Mouse (Mus musculus) layer of hippocampus, postnatal 14 days (tissue): ENCODE measurements around the gene Dzank1. TPM values are rescaled to one million over a fixed set of nuclear protein-coding genes. Genes with fewer than 3 reads are reported as not detected.

Experiments used
- DNase-seq, 2 experiments: peaks; one replicate each; pipeline ENCODE4 v3.0.0; 2021 to 2022; ENCODE audit warnings: low spot score in 2 of 2, mixed read lengths in 1 of 2
- total RNA-seq, 2 experiments: library from RNA; stranded (reverse); gene quantifications; 2 replicates each; pipeline ENCODE4 v1.2.3; 2021

Gene Dzank1
- total RNA-seq, 2 experiments from 2014 or later: 107 to 108 TPM

DNA sequence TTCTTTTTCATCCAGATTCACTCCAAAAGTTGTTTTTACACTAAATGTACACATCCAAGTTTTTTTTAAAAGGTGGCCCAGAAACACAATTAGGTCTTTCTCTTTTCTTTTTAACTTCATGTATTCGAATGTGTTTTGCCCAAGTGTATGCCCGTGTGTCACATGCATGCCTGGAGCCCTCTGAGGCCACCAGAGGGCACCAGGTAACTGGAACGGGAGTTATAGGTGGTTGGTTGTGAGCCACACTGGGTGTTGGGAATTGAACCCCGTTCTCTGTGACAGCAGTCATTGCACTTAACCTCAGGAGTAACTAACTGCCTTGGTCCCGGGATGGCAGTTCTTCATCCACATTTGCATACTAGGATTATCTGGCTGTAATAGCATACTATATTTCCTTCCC is 60.0 kb downstream of the Dzank1 start:
- DNase-seq: no peak

DNA sequence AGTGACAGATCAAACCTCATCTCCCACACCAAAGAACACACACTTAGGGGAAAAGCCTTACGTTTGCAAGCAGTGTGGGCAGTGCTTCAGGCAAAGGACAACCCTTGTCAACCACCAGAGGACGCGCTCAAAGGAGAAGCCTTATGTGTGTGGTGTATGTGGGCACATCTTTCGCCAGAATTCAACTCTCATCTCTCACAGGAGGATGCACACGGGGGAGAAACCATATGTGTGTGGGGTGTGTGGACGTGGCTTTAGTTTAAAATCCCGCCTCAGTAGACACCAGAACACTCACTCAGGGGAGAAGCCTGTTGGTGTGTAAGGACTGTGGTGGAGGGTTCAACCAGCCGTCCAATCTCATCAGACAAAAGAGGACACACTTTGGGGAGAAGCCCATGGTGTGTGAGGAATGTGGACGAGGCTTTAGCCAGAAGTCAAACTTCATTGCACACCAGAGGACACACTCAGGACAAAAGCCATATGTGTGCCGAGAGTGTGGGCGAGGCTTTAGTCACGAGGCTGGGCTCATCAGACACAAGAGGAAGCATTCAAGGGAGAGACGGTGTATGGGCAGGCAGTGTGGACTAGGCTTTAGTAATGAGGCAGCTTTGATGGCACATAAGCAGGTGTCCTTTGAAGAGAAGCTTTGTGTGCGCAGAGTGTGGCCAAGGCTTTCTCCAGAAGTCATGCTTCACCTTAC is 61.2 kb downstream of the Dzank1 start:
- DNase-seq: no peak

DNA sequence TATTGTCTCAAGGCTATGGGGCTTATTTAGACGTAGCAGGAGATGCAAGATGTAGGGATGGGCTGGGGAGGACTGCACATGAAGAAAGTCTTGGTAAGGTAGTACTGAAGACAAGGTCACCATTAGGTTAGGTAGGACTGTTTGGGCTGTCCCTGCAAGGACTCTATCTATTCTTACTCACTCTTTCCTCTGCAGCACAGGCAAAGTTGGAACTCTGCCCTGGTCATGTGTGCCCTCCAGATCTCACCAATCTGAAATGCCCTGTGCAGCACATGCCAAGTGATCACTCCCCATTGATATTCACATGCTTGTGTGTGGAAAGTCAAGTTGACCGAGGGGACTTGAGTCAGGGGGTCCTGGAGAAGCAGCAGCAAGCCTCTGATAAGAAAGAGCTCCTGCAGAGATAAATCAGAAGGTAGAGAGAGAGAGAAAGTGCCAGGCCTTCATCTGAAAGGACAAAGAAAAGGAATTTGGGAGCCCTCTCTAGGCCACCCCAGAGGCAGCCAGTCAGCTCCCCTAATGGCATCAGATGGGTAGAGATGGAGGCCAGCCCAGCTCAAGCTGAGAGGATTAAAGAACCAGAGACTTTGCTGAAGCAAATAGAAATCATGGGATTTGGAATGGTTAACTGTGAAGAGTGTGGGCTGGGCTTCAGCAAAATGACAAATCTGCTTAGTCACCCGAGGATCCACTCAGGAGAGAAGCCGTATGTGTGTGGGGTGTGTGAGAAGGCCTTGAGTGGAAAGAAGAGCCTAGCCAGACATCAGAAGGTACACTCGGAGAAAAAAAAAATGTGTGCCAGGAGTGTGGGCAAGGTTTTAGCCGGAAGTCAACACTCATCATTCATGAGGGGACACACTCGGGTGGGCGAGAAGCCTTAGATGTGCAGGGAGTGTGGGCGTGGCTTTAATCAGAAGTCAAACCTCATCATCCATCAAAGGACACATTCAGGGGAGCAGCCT is 62.1 kb downstream of the Dzank1 start:
- DNase-seq: peak in 1 of 2 experiments; percentile 36

DNA sequence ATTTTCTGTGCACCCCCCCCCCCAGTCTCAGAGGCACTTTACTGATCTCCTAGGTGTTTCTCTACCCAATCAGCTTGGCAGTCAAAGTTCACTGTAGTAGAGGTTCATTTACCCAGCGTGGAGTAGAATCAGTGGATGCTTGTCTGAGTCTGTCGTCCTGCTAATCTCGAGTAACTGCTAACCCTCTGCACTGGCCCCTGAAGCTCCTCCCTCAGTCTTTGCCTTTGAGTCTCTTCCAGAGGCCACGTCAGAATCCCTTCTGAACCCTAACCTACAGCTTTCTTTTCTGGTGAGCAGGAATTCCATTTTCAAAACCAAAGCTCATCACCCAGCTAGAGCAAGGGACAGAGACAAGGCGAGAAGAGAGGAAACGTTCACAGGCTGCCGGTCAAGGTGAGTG is 63.0 kb downstream of the Dzank1 start:
- DNase-seq: no peak

DNA sequence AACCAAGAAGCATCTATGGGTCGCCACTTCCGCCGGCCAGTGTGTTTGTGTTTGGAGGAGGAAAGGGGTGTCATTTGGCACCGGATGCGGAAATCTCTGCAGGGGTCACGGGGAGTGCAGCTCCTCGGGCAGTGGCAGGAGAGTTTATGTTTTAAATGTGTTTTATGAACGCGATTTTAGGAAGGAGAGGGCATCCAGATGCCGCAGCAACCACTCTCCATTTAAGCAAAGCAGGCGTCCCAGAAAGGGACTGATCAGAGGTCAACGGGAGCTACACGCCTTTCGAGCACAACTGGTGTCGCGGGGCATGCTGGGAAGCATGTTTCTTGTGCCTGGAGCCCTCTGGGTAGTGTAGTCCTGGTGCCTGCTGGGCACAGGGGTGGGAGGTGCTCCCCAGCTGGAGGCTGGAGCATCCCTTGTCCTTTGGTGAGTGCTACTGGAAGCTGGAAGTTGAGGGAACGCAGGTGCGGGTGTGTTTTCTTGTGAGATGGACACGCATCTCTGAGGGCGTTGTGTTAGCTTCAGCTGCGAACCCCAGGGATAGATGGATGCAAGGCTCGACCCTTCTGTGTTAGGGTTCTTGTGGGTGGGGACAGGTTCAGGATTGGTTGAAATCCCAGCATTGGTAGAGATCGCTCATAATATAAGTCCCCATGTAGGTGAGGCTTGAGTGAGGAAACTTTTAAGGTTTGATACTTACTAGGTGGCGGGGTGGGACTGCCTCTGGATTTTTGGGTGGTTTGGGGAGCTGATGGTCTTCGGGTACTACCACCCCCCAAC is 68.0 kb downstream of the Dzank1 start:
- peak; percentile 86 to 88 for DNase-seq

DNA sequence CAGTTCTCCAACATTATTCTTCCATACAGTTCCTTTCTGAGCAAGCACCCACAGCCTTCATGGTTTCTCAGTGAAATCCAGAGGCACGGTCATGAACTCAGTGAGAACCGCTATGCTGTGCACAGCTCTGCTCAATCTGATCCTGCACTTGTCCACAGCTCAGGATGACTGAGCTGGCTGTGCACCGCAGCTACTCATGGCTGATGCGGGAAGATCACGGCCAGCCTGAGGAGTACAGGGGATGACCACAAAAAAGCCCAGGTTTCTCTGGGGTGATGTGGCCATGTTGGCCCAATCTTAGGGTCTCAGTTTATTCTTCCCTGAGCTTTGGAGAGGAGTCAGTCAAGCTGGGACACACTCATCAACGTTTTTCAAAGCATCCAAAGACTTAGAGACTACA is 68.9 kb downstream of the Dzank1 start:
- DNase-seq: no peak

DNA sequence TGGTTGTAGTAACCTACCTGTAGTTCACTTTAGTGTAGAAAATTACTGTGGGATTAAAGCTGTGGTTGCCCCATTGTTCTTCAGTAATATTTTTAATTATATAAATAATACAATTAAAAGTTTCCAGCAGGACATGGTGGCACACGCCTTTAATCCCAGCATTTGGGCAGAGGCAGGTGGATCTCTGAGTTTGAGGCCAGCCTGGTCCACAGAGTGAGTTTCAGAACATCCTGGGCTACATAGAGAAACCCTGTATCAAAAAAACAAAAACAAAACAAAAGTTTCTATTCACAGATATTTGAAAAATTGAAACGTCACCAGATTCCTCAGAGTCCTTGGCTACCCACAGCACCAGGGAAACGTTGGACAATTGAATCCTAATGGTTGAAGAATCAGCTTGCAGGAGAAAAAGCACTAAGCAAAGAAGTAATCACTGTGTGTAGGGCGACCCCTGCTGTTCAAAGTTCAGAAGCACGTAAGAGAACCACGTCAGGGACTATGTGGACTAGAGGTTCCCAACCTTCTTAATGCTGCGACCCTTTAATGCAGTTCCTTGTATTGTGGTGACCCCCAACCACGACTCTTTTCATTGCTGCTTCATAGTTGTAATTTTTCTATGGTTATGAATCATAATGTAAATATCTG is 74.7 kb downstream of the Dzank1 start:
- DNase-seq: peak; percentile 77 to 91

DNA sequence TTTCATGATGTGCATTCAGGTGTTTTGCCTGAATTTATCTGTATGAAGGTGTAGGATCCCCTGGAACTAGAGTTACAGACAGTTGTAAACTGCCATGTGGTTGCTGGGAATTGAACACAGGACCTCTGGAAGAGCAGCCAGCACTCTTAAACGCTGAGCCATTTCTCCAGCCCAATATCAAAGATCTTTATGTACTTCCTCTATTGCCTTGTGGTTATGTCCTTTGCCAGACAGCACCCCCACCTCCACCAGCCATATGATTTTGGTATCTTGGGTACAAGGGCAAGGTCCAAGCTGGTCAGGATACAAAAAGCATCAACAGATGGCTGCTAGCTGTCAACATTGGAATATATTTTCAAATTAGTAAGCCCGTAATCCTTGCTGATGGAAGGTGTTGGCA is 76.8 kb downstream of the Dzank1 start:
- DNase-seq: no peak

DNA sequence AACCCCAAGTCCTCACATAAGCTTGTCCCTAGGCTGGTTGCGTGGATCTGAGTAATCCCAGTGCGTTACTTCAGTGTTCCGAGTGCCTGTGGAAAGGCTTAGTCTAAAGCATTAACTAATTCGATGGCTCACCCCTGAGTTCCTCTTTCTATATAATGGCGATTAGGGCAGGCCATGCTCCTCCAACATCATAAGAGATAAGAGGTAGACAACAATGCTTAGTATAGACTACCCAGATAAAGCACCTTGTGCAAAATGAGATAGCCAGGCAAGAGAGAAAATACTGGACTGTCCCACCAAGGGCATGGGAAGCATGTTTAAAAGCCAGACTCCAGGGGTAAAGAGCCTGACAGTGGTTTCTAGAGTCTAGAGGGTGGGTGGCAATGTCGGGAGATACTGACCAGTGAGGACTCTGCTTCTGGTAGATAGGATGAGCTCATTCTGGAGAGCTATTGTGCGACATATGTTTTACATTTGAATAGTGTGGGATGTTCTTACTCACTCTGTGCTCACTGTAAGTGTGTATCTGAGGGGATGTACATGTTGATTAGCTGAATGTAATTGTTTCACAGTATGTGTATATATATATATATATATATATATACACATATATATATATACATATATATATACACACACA is 80.7 kb downstream of the Dzank1 start:
- no peak for DNase-seq

DNA sequence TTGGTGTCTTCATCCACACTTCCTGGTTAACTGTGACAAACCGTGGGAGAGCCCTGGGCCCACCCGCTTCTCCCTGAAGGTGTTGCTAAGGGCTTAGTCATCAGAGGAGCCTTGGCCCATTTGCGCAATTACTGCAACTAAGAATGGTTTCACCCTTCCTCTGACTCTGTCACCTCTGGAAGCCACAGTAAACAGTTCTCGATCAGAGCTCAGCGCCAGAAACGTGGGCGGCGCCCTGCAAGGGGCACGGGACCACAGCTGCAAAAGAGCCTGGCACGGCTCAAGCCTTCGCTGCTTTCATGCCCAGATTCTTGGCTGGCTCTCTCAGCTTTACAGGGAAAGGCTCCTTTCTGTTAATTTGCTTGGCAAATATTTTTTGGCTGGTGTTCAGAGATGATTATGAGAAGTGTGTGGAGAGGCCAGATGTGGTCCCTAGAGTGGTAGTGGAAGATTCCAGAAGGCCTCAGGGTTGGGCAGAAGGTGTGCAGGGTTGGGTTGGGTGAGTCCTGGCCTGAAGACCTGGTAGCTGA is 85.8 kb downstream of the Dzank1 start:
- DNase-seq: peak in 1 of 2 experiments; percentile 10

DNA sequence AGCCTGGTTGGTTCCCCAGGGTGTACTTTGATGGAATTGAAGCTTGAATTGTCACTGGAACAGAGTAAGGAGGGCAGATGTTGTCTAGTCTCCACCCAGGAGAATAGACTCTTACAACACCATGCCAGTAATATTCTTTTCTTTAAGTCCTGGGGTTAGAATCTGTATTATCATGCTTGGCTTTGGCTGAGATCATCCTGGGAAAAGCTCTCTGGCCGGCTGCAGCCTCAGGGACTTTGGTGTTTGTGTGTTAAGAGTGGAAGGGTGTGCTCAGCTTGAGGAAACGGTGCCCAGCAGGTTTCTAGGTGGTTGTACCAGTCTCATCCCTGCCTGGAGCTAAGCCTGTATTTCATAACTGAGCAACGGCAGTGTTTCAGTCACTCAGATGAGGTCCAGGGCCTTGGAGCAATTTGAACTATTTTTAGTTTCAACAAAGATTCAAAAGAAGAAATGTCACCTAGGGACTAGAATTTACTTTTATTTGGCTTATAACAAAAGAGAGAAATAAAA is 88.0 kb downstream of the Dzank1 start:
- no peak for DNase-seq

DNA sequence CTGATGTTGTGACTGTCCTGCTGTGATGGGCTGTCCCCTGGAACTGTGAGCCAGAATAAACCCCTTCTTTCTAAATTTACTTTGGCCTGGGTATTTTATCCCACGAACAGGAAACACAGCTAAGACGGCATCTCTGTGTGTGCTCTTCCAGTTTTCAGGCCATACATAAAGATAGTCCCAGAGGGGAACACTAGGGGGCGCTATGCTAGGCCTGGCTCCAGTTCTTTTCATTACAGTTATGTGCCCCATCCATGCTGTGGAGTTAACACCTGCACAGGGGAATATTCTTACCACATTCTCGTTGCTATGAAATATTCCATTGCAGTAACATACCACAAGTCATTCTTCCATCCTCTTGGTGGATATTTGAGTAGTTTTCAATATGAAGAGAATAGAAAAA is 88.8 kb downstream of the Dzank1 start:
- no peak for DNase-seq

DNA sequence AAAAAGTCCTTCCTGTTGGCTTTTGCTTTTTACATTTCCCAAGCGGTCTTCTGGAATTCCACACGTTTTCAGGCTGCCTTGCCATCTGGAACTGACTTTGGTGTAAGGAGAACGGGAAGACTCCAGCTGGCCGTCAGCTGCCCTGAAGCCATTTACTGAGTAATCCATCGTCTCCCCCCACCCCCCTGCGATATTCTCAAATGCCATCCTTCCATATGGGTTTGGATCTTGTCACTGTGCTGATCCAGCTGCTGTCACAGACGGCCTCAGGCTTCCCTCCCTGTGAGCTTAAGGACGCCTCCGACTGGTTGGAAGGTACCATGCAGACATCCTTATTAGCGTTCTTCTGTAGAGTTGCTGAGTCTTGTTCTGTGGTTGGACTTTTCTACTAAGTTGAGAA is 91.5 kb downstream of the Dzank1 start:
- peak; percentile 21 to 52 for DNase-seq

DNA sequence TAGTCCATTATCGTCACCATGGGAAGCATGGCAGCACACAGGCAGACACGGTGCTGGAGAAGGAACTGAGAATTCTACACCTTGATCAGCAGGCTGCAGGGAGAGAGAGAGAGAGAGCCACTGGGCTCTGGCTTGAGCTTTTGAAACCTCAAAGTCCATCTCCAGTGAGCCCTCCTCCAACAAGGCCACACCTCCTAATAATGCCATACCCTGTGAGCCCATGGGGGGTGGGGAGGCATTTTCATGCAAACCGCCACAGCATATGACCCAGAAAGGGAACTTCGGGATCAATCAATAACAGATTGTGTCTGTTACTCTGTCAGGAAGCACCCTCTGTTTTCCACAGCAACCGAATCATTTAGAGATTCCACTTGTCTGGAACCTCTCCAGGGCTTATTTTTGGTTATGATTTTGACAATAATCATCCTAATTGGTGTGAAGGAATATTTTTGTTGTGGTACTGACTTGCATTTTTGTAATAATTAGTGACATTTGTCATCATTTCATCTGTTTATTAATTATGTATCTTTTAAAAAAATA is 95.9 kb downstream of the Dzank1 start:
- DNase-seq: peak in 1 of 2 experiments; percentile 74

DNA sequence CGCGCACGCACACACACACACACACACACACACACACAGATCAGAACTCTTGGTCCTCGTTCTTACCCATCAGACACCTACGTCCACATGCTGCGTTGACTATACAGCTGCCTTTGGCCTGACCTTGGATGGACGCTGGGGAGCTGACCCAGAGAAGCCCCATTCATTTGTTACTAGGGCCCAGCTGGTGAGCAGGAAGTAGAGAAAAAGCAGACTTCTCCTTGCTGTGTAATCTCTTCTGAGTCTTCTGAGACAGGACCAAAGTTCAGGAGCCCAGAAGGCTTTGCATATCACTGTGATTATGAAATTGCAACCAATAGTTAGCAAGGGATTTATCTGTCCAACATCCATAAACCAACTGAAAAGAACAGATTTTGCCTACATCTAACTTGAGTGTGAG is 98.0 kb downstream of the Dzank1 start:
- DNase-seq: no peak

DNA sequence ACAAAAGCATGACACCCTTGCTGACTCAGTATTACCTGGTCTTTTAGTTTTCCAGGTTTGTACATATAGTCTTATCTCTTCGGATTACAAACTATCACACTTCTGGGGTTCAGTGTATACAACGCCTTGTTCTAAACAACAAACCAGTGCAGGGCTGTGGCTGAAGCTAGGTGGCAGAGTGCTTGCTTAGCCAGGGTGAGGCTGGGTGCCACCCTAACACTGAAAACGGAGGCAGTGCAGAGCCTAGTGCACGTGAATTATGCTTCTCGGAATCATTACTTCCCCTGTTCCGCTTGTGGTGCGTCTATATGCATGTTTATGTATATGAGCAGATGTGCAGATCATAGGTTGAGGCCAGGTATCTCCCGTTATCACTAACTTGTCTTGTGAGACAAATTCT is 98.6 kb downstream of the Dzank1 start:
- DNase-seq: no peak

DNA sequence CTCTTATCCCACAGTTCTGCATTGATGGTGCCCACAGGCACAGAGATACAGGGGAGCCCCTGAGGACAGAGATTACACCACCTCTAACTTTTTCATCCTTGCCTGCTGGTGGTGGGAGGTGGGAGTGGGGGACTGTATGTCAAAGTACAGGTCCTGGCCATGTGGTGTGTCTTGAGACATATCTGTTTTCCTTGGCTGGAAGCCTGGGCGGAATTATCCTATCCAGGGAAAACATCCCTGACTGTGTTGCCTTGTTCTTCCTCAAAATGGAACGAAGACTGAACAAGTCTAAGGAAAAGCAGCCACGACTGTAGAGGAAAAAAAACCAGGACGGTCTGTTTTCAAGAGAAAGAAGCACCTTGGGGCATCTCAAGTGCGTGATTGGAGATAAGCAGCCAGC is 99.4 kb downstream of the Dzank1 start:
- DNase-seq: no peak

DNA sequence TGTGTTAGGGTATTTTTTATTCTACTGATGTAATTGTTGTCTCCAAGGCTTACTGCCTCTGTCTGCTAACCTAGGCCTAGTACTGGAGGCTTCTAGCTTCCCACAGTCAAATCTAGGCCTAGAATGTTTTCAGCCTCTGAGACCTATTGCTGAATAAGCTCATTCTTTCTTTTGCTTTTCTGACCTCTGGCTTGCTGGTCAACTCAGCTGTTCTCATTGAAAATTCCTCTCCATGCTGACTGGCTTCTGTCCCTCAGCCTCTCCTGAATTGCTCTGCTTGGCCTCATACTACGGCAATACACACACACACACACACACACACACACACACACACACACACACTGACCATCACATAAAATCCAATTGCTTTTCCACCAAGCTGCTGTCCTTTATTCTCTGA is 101.5 kb downstream of the Dzank1 start:
- no peak for DNase-seq

DNA sequence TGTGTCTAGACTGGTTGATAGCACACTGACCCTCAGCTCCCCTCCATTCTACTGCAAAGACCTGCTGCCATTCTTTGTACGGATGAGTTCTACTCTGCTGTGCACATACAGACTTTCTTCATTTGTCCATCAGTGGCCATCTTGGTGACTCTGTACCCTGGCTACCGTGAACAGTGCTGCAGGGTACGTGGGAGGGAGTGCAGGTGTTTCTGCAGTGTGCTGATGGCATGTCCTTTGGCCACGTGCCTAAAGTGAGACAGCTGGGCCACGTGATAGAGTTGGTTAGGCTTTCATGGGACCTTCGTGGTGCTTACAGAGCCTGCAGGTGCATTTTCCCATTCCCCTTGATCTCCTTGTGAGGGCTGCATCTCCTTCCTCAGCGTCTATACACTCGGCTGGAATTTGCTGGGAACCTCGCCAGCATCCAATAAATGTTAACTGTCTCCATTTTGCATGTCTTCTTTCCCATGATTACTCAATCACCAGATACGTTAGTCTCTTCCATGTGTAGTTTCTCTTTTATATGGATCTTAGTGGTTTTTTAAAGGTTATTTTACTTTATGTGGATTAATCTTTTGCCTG is 105.0 kb downstream of the Dzank1 start:
- no peak for DNase-seq
